Mouse (Mus musculus) T-helper 1 cell (primary cell): ENCODE results near the gene Rcn3.
"Not testable (repeated sequence)": the region's sequence is repeated elsewhere in the genome, so short reads cannot be mapped to it uniquely, and the experiment has no call there.

ENCODE experiments used
- in situ Hi-C: fragments of 300-600 bp; cut with MboI, MseI; formaldehyde crosslinking; loops from one replicate; pipeline ENCODE4 v1.15.1; 2025; ENCODE audit warnings: high pct_unique_total_duplicates

The Rcn3 gene

DNA sequence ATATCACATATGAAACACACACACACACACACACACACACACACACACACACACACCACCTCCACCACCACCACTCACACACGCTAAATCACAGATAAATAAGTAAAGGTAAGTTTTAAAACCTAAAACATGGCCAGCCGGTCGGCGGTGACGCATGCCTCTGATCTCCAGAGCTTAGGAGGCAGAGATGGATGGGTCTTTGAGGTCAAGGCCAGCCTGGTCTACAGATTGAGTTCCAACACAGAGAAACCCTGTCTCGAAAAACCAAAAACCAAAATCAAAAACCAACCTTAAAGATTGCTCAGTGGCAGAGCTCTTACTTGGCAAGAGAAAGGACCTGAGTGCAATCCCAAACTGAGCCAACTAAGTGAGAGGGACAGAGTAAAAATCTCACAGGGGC is 8.0 kb upstream of the Rcn3 start:
- in situ Hi-C loops, result no loop called here

DNA sequence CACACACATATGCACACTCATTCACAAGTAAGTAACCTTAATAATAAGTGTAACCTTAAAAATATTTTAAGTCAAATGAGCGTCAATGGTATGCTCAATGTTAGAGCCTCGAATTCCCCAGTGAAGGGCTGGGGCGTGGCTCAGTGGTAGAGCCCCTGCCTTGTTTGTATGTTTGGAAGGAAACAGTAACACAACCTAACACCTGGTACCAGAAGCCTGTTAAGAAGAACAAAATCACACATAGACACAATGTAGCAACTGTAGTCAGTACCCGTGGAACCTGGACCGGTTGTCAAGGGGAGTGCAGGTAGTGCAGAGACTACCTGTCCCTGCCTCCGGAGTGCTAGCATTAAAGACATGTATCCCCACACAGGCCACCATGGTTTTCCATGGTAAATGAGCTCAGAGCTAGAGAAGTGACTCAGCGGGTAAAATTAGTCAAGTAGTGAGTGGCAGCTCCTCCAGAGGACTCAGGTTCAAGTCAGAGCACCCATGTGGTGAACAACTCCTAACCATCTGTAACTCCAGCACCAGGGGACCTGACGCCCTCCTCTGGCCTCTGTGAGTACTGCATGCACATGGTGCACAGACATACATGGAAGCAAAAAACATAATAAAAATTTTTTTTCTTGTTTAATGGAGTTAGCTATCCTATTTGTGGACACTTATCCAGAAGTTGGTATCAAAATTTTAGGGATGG is 6.7 kb upstream of the Rcn3 start:
- in situ Hi-C loops, result no loop called here

- in situ Hi-C loops, result no loop called here
Measured at GRCm38 (mm10) chr7:45097479-45097878, 5.5 kb upstream of the Rcn3 start.

- in situ Hi-C loops, result not testable (repeated sequence)
Measured at GRCm38 (mm10) chr7:45095965-45096364, 3.9 kb upstream of the Rcn3 start.

- in situ Hi-C loops, result no loop called here
Measured at GRCm38 (mm10) chr7:45095367-45095766, 3.3 kb upstream of the Rcn3 start.

GRCm38 (mm10) chr7:45094121-45094520 is 2.1 kb upstream of the Rcn3 start:
- in situ Hi-C loops, result no loop called here

- in situ Hi-C loops, result no loop called here
Measured at GRCm38 (mm10) chr7:45093516-45093905, 1.5 kb upstream of the Rcn3 start.

DNA sequence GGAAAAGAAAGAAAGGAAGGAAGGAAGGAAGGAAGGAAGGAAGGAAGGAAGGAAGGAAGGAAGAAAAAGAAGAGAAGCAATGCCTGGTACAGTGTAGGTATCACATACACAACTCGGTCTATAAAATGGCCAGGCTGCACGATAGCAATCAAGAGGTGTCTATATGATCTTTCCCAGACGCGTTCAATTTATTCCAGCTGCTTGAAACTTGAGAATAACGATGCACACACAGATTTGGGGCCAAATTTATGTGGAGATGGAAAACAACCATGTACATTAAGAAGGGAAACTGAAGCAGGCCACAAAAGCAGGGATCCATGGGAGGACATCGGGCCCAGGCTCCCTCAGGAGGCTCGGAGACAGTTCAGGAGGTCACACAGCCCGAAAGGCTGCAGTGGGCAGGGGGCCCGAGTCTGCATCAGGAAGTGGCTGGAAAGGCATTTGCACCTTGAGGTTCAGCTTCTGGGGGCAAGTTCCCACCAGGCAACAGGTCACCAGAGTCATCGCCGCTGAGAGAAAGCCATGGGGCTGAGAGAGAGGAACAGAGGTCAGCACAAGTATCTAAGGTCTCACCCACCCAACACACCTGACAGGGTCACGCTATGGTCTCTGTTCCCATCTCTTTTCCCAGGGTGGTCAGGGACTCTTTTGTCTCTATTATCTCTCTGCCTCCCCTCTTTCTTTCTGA is 951 bp upstream of the Rcn3 start:
- in situ Hi-C loops, result no loop called here

- in situ Hi-C loops, result no loop called here
Measured at GRCm38 (mm10) chr7:45091001-45091990, 725 bp downstream of the Rcn3 start.

DNA sequence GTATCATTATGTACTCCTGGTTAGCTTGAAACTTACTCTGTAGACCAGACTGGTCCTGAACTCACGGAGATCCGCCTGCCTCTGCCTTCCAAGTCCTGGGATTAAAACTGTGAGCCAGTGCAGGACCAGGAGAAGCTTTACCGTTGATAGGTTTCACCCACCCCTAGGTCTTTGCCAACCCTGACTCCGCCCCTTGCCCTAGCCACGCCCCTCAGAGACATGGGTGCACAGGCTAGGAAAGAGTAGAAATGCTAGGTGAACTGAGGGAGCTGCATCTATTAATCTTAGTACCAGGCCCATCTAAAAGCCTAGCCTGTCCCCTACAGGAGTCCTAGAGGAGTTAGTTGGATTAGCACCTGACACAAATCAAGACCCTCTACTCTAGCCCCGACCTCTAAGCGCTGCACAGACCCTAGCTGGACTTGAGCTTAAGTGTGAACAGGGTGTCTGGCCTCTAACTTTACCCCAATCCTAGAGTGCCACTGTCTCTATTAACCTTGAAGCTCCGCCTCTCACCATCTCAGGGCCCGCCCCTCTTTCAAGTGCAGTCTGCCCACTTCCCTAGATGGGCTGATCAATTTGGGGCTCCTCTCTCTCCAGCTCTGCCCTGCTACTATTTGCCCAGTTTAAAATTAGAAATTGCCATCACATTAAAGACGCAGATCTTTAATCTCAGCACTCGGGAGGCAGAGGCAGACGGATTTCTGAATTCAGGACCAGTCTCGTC is 1.6 kb downstream of the Rcn3 start:
- in situ Hi-C loops, result no loop called here

DNA sequence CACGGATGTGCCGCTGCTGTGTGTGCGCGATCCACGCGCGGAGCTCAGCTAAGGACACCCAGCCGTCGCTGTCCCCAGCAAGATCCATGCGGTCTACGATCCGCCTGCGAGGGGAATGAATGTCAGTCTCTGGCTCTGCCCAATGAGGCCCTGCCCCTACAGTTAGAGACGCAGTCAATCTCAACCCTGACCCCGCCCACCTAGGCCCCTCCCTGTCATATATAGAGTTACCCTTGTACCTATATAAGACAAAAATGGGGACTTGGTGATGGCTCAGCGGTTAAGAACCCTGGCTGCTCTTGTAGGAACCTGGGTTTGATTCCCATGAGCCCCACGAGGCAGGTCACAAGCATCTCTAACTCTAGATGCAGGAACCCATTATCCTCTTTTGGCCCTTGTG is 3.4 kb downstream of the Rcn3 start:
- in situ Hi-C loops, result loop anchor here (5.0 kb wide), 1 partner anchor 34 kb away; the partner anchor contains the start of gene Rps11

DNA sequence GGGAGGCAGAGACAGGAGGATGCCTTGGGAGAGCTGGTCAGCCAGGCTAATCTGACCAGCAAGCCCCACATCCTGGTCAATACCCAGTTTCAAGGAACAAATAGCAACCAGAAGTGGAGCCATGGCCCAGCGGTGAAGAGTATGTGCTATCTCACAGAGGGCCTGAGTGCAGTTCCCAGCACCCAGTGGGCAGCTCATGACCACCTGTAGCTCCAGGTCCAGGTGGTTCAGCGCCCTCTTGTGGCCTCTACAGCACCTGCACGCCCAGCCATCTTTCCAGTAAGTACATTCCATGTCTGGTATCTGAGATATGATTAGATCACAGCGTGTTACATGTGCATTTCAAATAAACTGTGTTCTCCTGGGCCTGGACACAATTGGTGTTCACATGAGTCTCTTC is 5.9 kb downstream of the Rcn3 start:
- in situ Hi-C loops, result loop anchor here (5.0 kb wide), 1 partner anchor 36 kb away; the partner anchor contains the start of gene Rps11

- in situ Hi-C loops, result no loop called here
Measured at GRCm38 (mm10) chr7:45083300-45083890, 8.6 kb downstream of the Rcn3 start.

DNA sequence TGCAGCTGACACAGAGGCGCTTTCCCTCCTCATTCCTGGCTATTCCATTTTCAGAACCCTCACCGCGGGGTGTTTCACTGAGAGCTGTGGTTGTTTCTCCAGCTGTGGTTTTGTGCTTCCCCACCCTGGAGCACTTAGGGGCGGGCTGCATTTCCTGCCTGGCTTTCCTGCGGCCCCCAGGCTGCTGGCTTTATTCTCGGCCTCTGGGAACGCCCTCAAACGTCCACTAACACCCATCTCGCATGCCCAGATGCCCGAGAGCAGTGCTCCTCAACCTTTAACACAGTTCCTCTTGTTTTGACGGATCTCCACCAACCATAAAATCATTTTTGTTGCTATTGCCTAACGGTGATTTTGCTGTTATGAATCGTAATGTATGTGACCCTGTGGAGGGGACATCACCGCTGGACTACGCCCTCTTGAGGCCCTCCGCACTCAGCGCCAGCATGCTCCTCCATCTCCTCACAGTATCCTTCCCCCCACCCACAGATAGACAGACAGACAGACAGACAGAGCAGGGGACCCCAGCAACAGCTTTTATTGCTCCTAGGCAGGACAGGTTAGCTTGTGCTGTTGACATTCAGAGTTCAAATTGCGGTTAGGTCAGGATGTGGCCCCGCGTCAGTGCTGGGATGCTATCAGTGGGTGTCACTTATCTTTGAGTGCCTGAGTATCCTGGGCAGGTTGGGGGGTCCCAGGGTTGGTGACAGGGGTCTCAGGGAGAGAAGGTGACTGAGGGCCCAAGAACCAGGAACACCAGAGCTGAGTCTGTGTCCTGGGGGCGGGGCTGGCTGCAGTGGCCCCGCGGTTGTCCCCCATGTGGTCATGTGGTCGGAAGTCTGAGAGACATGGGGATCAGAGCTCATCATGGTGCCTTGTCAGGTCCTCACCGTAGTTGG is 9.4 kb downstream of the Rcn3 start:
- in situ Hi-C loops, result no loop called here

DNA sequence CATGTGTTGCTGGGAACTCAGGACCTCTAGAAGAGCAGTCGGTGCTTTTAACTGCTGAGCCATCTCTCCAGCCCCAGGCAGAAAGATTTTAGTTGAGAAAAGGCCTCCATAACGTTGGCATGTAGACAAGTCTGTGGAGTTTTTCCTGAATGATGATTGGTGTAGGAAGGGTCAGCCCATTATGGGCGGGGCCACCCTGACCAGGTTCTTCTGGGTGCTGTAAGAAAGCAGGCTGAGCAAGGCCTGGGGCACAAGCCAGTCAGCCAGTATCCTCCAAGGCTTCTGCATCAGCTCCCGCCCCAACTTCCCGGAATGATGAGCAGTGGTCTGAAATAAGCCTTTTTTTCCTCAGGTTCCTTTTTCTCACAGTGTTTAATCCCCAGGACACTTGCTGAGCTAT is 11.0 kb downstream of the Rcn3 start:
- in situ Hi-C loops, result no loop called here

GRCm38 (mm10) chr7:45079856-45080255 is 12.2 kb downstream of the Rcn3 start:
- in situ Hi-C loops, result no loop called here

DNA sequence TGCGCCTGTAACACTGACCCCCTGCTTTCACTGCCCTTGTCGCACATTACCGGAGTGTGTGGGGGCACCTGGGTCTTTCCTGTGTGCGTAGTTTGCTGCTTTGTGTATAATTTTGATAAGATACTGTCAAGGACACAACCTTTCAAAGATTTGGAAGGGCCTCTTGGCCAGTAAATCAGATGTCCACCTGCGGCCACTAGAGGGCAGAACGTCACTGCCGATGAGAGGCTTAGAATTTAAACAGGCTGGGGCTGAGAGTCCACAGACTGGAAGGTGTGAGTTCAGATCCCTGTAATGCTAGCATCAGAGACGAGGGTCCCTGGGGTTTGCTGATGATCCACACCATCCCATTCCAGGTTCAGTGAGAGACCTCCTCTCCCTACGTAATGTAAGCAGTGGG is 13.5 kb downstream of the Rcn3 start:
- in situ Hi-C loops, result no loop called here

GRCm38 (mm10) chr7:45077829-45078228 is 14.2 kb downstream of the Rcn3 start:
- in situ Hi-C loops, result no loop called here

DNA sequence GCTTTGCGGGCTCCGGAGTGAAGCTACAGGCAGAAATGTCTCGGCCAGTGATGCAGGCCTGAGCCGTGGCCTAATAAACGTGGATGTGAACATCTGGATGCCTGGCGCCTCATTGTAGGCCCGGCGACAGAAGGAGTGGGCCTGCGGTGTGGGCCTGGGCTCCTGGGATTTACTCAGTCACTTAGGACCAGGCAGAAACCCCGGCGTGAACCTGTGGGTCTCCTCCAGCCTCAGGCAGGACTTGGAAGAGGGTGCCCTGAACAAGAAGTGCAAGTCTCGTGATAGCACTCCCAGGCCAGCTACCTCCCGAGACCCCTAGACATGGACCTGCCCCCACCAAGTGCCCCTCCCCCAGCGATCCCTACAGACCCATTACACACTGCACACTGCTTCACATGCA is 14.7 kb downstream of the Rcn3 start:
- in situ Hi-C loops, result no loop called here

DNA sequence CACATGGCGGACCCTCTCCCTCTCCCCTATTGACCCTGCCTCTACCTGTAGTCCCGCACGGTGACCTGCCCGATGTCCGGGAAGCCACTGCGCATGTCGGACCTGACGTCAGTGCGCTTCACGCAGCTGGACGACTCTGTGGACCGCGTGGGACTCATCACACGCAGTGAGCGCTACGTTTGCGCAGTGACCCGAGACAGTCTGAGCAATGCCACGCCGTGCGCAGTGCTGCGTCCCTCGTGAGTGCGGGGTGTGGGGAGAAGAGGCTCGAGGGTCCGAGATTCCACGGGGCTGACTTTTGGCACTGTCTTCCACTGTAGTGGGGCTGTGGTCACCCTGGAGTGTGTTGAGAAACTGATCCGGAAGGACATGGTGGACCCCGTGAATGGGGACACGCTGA is 15.5 kb downstream of the Rcn3 start:
- in situ Hi-C loops, result no loop called here
